Mouse (Mus musculus) stomach, postnatal 0 days (tissue): ENCODE measurements around the gene Npm1.

Source experiments
- CTCF ChIP-seq: IDR thresholded peaks from 2 replicates; pipeline ENCODE4 v1.5.1; 2016; ENCODE audit warnings: antibody characterized with exemption, low read depth, mild to moderate bottlenecking, moderate library complexity
- EP300 ChIP-seq: optimal IDR thresholded peaks from 2 replicates; pipeline ENCODE3; 2016; ENCODE audit warnings: antibody characterized with exemption

DNA sequence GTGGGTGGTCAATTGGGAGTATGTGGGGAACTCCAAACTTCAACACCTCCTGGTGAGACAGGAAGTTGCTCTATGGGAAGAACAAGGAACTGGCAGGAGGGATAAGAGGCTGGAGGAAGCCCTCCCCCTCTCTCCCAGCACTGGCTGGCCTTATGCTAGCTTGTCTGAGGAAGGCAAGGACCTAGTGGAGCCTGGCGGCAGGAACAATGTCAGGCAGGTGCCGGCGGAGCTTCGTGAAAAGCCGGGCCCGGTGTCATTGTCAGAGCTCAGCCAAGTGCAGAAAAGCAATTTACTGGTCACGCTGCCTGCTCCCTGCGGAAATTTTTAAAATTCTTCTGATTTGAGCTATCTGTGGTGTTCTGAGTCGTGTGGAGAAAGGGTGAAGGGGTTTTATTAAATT lies 19.1 kb downstream of the Npm1 start:
- TF ChIP-seq EP300 (no peak), CTCF (no peak)
